Mouse (Mus musculus) heart, adult 2 months (tissue): ENCODE results near the gene Palm.

Experiments
- CTCF ChIP-seq: fragments of 200-600 bp; IDR thresholded peaks from 2 replicates; pipeline ENCODE4 v1.8.1; 2022; ENCODE audit warnings: antibody characterized with exemption, mild to moderate bottlenecking, moderate library complexity
- EP300 ChIP-seq: fragments of 200-500 bp; IDR thresholded peaks from 2 replicates; pipeline ENCODE4 v1.6.1; 2011; ENCODE audit warnings: low read depth, low read length, control low read depth; ENCODE audit not compliant: insufficient read depth

DNA sequence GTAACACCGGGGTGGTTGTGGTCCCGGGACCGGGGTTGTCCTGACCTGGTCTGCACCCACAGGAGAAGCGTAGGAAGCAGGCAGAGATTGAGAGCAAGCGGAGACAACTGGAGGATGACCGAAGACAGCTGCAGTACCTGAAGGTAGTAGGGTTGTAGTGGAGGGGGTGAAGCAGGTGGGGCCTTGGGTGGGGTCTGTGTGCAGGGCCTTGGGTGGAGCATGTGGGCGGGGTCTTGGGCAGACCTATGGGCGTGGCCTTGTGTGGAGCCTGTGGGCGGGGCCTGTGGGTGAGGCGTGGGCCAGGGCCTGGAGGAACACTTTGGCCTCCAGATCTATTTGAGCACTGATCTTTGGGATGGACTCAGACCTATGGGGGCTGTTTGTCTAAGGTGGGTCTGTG lies 13.6 kb downstream of the Palm start:
- TF ChIP-seq CTCF: no peak
- no peak for TF ChIP-seq EP300
